In genomic region chr17:5208362-5208761, GRCm38 (mm10) we compare ENCODE assay signal across 11 mouse cellular contexts.
DNase-seq lines count a peak whose midpoint lies in the region; ATAC-seq and TF ChIP-seq lines count a peak whose summit lies in the region.
"Had no signal": no experiment of that assay in that cellular context is flagged by ENCODE, and none has a peak within 500 bp of the region (broad histone marks: within the 10 kb centered on the region; RNA-seq: fewer than 3 reads in every experiment).

No protein-coding gene starts in this region.

- ATAC-seq in lung, postnatal 0 days = no peak
- ATAC-seq in activated CD4-positive, CD25-positive, alpha-beta regulatory T cell, adult 4 months = peak; percentile 54

- H3K9ac ChIP-seq in lung, postnatal 0 days (replicated peaks; ENCODE audit: low read depth) = no peak overlapping the region
- H3K9ac ChIP-seq: heart, embryonic 15.5 days; liver, embryonic 13.5 days had no signal

- DNase-seq in embryo, embryonic 10 days (ENCODE audit: low spot score) = peak; percentile 49
- no peak for DNase-seq in embryo, embryonic 11 days
- DNase-seq in lung, postnatal 0 days (ENCODE audit: low spot score) = no peak
- no peak for DNase-seq in lung, postnatal 14 days
- peak; percentile 55 for DNase-seq in retina, postnatal 1 day
- DNase-seq in adrenal gland, postnatal 10 days = no peak
- no peak for DNase-seq in frontal cortex, postnatal 25 days (ENCODE audit: low spot score in 2 of 2)
- DNase-seq: liver, embryonic 13.5 days had no signal

- peaks cover 9% of the 10 kb centered on the region; the same call in 1 of the 2 replicates for H3K4me1 ChIP-seq in lung, postnatal 0 days (ENCODE audit: insufficient read depth, low read depth, low read length)

- H3K9me3 ChIP-seq in lung, postnatal 0 days (ENCODE audit: low read length) = no peaks in the 10 kb centered on the region
- H3K9me3 ChIP-seq: heart, embryonic 15.5 days; liver, embryonic 13.5 days had no signal

- no peak for TF ChIP-seq EP300 in lung, postnatal 0 days (IDR thresholded peaks at IDR 0.05)

- 37% methylated on average over 3 of the region's 3 CpGs for WGBS in lung, postnatal 0 days

- TF ChIP-seq CTCF in lung, postnatal 0 days (IDR thresholded peaks at IDR 0.05) = peak; percentile 69

- no peak overlapping the region for H3K4me2 ChIP-seq in lung, postnatal 0 days (replicated peaks; ENCODE audit: low read depth, low read length)
- H3K4me2 ChIP-seq: heart, embryonic 15.5 days; liver, embryonic 13.5 days had no signal

- H3K27me3 ChIP-seq in lung, postnatal 0 days (replicated peaks; ENCODE audit: insufficient read depth, low read length) = no peaks in the 10 kb centered on the region
- H3K27me3 ChIP-seq: heart, embryonic 15.5 days; liver, embryonic 13.5 days had no signal

- H3K27ac ChIP-seq in lung, postnatal 0 days (ENCODE audit: low read length) = no peak overlapping the region
- H3K27ac ChIP-seq: heart, embryonic 15.5 days; liver, embryonic 13.5 days had no signal

- no peak overlapping the region for H3K4me3 ChIP-seq in lung, postnatal 0 days (ENCODE audit: low read depth, low read length)
- H3K4me3 ChIP-seq: erythroblast, embryonic 14.5 days; heart, embryonic 15.5 days; liver, embryonic 13.5 days had no signal

- H3K36me3 ChIP-seq in lung, postnatal 0 days (ENCODE audit: insufficient read depth, low read length) = no peaks in the 10 kb centered on the region
- H3K36me3 ChIP-seq: heart, embryonic 15.5 days; liver, embryonic 13.5 days had no signal

Comparison
In these comparisons a context has a peak if more than half of its experiments do, and no peak if none do; other contexts are left out.
1. DNase-seq: peak in embryo, embryonic 10 days (single experiment) and retina, postnatal 1 day (single experiment); none in embryo, embryonic 11 days (single experiment), lung, postnatal 0 days (single experiment), lung, postnatal 14 days (single experiment), adrenal gland, postnatal 10 days (single experiment) and frontal cortex, postnatal 25 days (0 of 2).